Mouse (Mus musculus) hindbrain, embryonic 14.5 days (tissue): ENCODE results near the gene Hmx3. TPM values are rescaled to one million over a fixed set of nuclear protein-coding genes. Genes with fewer than 3 reads are reported as not detected.

Experiments used
- ATAC-seq: fragments of 200-750 bp; cut with Nextera tagmentation; 2 replicates; pipeline ENCODE4 v1.8.0; 2017; ENCODE audit warnings: moderate number of reproducible peaks, mild to moderate bottlenecking, moderate TSS enrichment, moderate library complexity; ENCODE audit not compliant: low FRiP score
- DNase-seq: peaks from one replicate; pipeline ENCODE4 v3.0.0-alpha.2; 2015; ENCODE audit warnings: low spot score
- H3K27ac ChIP-seq: fragments of 300-500 bp; sonication (generic); 2 replicates; pipeline ENCODE4 v1.5.1; 2014; ENCODE audit warnings: mild to moderate bottlenecking, moderate library complexity
- H3K27me3 ChIP-seq: fragments of 300-500 bp; sonication (generic); 2 replicates; pipeline ENCODE4 v1.6.1; 2014; ENCODE audit warnings: mild to moderate bottlenecking, low read length, mixed read lengths; ENCODE audit not compliant: control insufficient read depth, insufficient read depth
- H3K36me3 ChIP-seq: fragments of 300-500 bp; sonication (generic); replicated peaks from 2 replicates; pipeline ENCODE4 v1.6.1; 2014; ENCODE audit not compliant: control insufficient read depth, insufficient read depth
- H3K4me1 ChIP-seq: fragments of 300-500 bp; sonication (generic); replicated peaks from 2 replicates; pipeline ENCODE4 v1.6.1; 2014; ENCODE audit warnings: antibody characterized with exemption, low read length, mixed read lengths; ENCODE audit not compliant: control insufficient read depth, insufficient read depth
- H3K4me2 ChIP-seq: fragments of 300-500 bp; sonication (generic); replicated peaks from 2 replicates; pipeline ENCODE4 v1.6.1; 2014; ENCODE audit warnings: mild to moderate bottlenecking, moderate library complexity
- H3K4me3 ChIP-seq: fragments of 300-500 bp; sonication (generic); replicated peaks from 2 replicates; pipeline ENCODE4 v1.5.1; 2014; ENCODE audit warnings: mild to moderate bottlenecking, low read length
- H3K9ac ChIP-seq: fragments of 300-500 bp; sonication (generic); 2 replicates; pipeline ENCODE4 v1.6.1; 2014
- H3K9me3 ChIP-seq: fragments of 300-500 bp; sonication (generic); 2 replicates; pipeline ENCODE4 v1.6.1; 2016; ENCODE audit warnings: low read length; ENCODE audit not compliant: control insufficient read depth
- WGBS: fragments of 180-500 bp; shearing (Covaris S2); extraction: QIAGEN DNeasy Blood & Tissue Kit; methylation state at CpG from one replicate; pipeline ENCODE4 v1.1.7; 2014; 5-methylcytosine and 5-hydroxymethylcytosine counted together
- polyA plus RNA-seq: library from polyadenylated mRNA; unstranded; fragments of >200 nt; fragmentation: Nextera tagmentation; extraction: Ambion mirVana; gene quantifications from 2 replicates; pipeline ENCODE4 v1.2.1, GENCODE M21; 2014

Gene Hmx3
- polyA plus RNA-seq, 1 experiment from 2014 or later, result 1.8 TPM

DNA sequence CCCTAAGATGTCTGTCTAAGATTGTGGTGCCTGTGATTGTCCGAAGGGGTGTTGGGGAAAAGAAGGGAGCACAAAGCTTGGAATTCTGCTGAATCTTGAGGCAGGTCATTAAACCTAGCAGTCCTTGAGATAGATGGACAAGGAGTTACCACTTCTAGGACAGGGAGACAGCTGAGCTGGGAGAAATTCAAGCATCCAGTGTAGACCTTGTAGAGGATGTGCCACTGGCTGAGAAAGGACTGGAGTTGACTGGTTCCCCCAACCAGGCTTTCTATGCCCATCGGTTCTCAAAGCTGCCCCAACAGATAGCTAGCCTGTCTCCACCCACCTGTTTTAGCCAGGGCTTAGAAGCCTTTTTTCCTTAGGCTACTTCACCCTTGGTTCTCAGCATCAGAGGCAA is 3.8 kb downstream of the Hmx3 start:
- H3K27ac ChIP-seq, result no peak overlapping the region
- H3K4me1 ChIP-seq, result peaks cover 9% of the 10 kb centered on the region
- H3K36me3 ChIP-seq, result no peaks in the 10 kb centered on the region
- 0 out of 2 replicates have a peak overlapping the region, but pooled peaks have one; percentile 2 for H3K4me3 ChIP-seq
- no peaks in the 10 kb centered on the region for H3K9me3 ChIP-seq
- no peak overlapping the region for H3K4me2 ChIP-seq
- ATAC-seq, result no peak
- 6% methylated on average over 2 of the region's 2 CpGs for WGBS
- H3K27me3 ChIP-seq, result peaks cover 94% of the 10 kb centered on the region
- no peak for DNase-seq
- no peak overlapping the region for H3K9ac ChIP-seq

GRCm38 (mm10) chr7:131547481-131547880 is 4.8 kb downstream of the Hmx3 start:
- peaks cover 94% of the 10 kb centered on the region for H3K27me3 ChIP-seq
- H3K27ac ChIP-seq, result no peak overlapping the region
- H3K4me2 ChIP-seq, result no peak overlapping the region
- H3K4me1 ChIP-seq, result peaks cover 7% of the 10 kb centered on the region
- no peaks in the 10 kb centered on the region for H3K9me3 ChIP-seq
- H3K9ac ChIP-seq, result no peak overlapping the region
- no peak overlapping the region for H3K4me3 ChIP-seq
- H3K36me3 ChIP-seq, result no peaks in the 10 kb centered on the region
- WGBS, result 4% methylated on average over 5 of the region's 5 CpGs
- DNase-seq (no peak), ATAC-seq (no peak)

- Histone ChIP-seq H3K27ac (no peak within 1 kb of the TSS), H3K36me3 (no peaks in the 10 kb centered on the region), H3K9me3 (no peaks in the 10 kb centered on the region), H3K9ac (no peak within 1 kb of the TSS), H3K4me3 (no peak within 1 kb of the TSS), H3K4me2 (no peak within 1 kb of the TSS), H3K27me3 (peaks cover 98% of the 10 kb centered on the region), H3K4me1 (no peaks in the 10 kb centered on the region; the same call in 1 of the 2 replicates)
- ATAC-seq (no peak), DNase-seq (no peak)
- WGBS, result 3% methylated on average over 3 of the region's 3 CpGs
Observed at GRCm38 (mm10) chr7:131548473-131548872, 5.8 kb downstream of the Hmx3 start, which contains the start of gene Hmx2. TSS of gene Hmx2 (plus strand) at chr7:131548773.

DNA sequence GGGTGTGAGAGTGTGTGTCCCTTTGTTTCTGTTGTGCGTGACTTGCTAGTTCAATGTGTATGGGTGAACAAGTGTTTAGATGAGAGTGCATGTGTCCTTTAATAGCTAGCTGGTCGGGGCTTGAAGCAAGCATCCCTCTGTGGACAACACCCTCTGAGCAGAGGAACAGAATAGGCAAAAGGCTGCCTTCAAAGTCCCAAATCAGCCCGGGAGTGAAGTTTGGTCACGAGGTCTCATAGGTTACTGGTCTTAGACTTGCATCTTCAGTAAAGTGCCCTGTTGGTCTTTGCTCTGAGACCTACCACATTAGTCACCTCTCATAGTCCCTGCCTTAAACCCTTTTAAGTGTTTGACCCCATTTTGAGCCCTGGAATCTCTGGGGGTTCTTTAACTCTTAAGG is 8.8 kb downstream of the Hmx3 start:
- H3K27me3 ChIP-seq, result peaks cover 98% of the 10 kb centered on the region
- no peak overlapping the region for H3K9ac ChIP-seq
- whole genome bisulfite sequencing, result 2% methylated on average over 4 of the region's 4 CpGs
- no peak for DNase-seq
- H3K4me1 ChIP-seq, result no peaks in the 10 kb centered on the region; the same call in 1 of the 2 replicates
- H3K9me3 ChIP-seq, result no peaks in the 10 kb centered on the region
- H3K27ac ChIP-seq, result no peak overlapping the region
- no peak for ATAC-seq
- no peak overlapping the region for H3K4me2 ChIP-seq
- no peak overlapping the region for H3K4me3 ChIP-seq
- H3K36me3 ChIP-seq, result no peaks in the 10 kb centered on the region

GRCm38 (mm10) chr7:131551931-131552741 is 9.5 kb downstream of the Hmx3 start:
- WGBS, result 2% methylated on average over 42 of the region's 42 CpGs
- DNase-seq (no peak), ATAC-seq (no peak)
- Histone ChIP-seq H3K36me3 (no peaks in the 10 kb centered on the region), H3K4me2 (no peak overlapping the region), H3K9ac (no peak overlapping the region), H3K9me3 (no peaks in the 10 kb centered on the region), H3K4me1 (no peaks in the 10 kb centered on the region; the same call in 1 of the 2 replicates), H3K27me3 (peaks cover 96% of the 10 kb centered on the region), H3K27ac (no peak overlapping the region), H3K4me3 (no peak overlapping the region)

DNA sequence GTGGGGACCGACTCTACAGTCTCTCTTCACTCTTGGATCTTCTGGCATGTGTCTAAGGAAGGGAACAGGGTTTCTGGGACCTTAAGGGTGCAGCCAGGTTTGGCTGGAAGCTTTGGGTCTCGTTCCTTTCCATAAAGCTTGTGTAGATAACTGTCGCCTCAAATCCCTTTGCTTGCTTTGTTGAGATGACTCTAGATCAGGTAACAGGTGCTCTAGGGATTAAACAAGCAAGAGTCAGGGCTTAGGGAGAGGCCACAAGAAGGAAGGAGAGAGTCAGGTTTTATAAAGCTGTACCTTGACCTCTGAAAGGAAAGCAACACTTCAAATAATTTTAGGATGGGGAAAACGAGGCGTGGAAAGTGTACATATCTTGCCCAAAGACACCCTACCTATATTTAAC is 10.1 kb downstream of the Hmx3 start:
- no peaks in the 10 kb centered on the region for H3K36me3 ChIP-seq
- ATAC-seq (no peak), DNase-seq (no peak)
- H3K9me3 ChIP-seq, result no peaks in the 10 kb centered on the region
- no peak overlapping the region for H3K9ac ChIP-seq
- no peaks in the 10 kb centered on the region; the same call in 1 of the 2 replicates for H3K4me1 ChIP-seq
- H3K4me3 ChIP-seq, result no peak overlapping the region
- no peak overlapping the region for H3K27ac ChIP-seq
- 2% methylated on average over 5 of the region's 5 CpGs for whole genome bisulfite sequencing
- H3K27me3 ChIP-seq, result peaks cover 96% of the 10 kb centered on the region
- H3K4me2 ChIP-seq, result no peak overlapping the region

DNA sequence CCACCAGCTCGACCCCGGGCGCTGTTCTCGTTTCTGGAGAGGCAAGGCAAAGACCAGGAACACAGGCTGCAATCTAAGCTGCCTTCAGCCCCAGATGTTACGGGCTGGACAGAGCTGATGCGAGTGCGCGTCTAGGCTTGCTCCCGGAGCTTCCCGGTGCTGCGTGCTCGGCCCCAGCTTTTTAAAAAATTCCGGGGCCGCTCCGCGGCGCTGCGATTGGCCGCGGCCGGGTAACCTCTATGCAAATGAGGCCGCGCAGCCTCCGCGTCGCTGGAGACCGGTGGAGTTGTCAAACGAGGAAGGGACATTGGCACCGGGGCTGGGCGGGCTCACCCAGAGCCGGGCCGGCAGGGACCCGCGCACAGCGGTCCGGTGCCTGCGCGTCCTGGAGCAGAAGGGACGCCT is 11.1 kb downstream of the Hmx3 start:
- ATAC-seq (0 out of 2 replicates have a peak, but pooled peaks have one; percentile 59), DNase-seq (no peak)
- H3K4me1 ChIP-seq, result no peaks in the 10 kb centered on the region; the same call in 1 of the 2 replicates
- WGBS, result under 1% methylated on average over 39 of the region's 39 CpGs
- H3K9ac ChIP-seq, result no peak overlapping the region
- no peaks in the 10 kb centered on the region for H3K36me3 ChIP-seq
- H3K27ac ChIP-seq, result no peak overlapping the region
- peaks cover 96% of the 10 kb centered on the region for H3K27me3 ChIP-seq
- H3K9me3 ChIP-seq, result no peaks in the 10 kb centered on the region
- H3K4me3 ChIP-seq, result peak overlapping the region; percentile 25
- H3K4me2 ChIP-seq, result peak overlapping the region; percentile 43

DNA sequence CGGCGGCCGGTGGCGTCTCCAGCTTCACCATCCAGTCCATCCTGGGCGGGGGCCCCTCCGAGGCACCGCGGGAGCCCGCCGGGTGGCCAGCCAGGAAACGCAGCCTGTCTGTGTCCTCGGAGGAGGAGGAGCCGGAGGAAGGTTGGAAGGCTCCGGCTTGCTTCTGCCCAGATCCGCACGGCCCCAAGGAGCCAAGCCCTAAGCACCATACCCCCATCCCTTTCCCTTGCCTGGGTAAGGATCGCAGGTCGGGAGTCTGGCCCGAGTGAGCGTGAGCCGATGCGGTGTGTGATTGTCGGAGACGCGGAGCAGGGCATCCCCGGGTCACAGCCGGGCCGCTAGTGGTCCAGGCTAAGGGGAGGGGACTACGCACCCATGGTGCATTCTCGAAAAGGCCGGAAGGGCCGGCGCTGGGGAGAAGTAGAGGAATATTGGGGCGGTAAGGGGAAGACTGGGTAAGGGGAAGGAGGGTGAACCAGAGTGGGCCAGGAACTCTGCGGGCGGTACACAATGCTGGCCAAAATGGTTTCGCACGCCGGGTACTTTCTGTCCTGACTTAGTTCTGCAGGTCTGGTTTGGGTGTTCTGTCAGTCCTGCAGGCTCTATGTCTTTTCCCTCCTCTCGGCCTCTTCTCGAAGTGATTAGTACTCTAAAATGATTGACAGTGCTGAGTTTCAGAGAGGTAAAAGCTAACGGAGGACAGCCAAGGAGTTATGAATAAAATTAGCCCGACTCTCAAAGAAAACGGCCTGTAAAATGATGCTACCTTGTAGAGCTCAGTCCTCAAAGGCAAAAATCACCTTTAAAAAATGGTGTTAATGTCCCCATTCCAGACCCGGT is 11.9 kb downstream of the Hmx3 start:
- no peaks in the 10 kb centered on the region; the same call in 1 of the 2 replicates for H3K4me1 ChIP-seq
- no peaks in the 10 kb centered on the region for H3K9me3 ChIP-seq
- ATAC-seq (peak; percentile 49; the same call in 1 of the 2 replicates), DNase-seq (no peak)
- peak overlapping the region; percentile 33; the same call in 1 of the 2 replicates for H3K27ac ChIP-seq
- peak overlapping the region; percentile 33; the same call in 1 of the 2 replicates for H3K9ac ChIP-seq
- peaks cover 97% of the 10 kb centered on the region for H3K27me3 ChIP-seq
- peak overlapping the region; percentile 25 for H3K4me3 ChIP-seq
- H3K36me3 ChIP-seq, result no peaks in the 10 kb centered on the region
- H3K4me2 ChIP-seq, result peak overlapping the region; percentile 43
- WGBS, result under 1% methylated on average over 45 of the region's 45 CpGs
